Mouse (Mus musculus) bone marrow macrophage, adult 2 months (primary cell): ENCODE measurements around the gene Bak1.

ENCODE experiments used
- CTCF ChIP-seq: IDR thresholded peaks from 2 replicates; pipeline ENCODE4 v1.5.1; 2012; ENCODE audit warnings: low read depth, mild to moderate bottlenecking, low read length, moderate library complexity
- POLR2A ChIP-seq: IDR thresholded peaks from 2 replicates; pipeline ENCODE4 v1.6.1; 2012; ENCODE audit warnings: mild to moderate bottlenecking, low read depth, low read length, borderline replicate concordance

DNA sequence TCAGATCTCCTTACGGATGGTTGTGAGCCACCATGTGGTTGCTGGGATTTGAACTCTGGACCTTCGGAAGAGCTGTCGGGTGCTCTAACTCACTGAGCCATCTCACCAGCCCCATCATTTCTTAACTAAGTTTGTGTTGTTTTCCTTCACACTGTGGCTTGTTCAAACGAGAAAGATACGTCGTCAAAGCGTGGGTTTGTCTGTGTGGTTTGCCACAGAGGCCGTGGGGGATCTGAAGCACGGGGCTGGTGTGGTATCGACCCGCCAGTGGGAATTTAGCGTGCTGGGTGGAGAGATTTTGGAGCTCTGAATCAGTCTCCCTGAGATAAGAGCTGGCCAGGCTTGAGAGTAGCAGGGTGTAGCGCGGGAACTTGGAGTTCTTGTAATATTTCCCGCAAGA lies 30.5 kb downstream of the Bak1 start:
- TF ChIP-seq CTCF (no peak), POLR2A (no peak)
